Mouse (Mus musculus): ENCODE data around the gene Rfx4.

DNA sequence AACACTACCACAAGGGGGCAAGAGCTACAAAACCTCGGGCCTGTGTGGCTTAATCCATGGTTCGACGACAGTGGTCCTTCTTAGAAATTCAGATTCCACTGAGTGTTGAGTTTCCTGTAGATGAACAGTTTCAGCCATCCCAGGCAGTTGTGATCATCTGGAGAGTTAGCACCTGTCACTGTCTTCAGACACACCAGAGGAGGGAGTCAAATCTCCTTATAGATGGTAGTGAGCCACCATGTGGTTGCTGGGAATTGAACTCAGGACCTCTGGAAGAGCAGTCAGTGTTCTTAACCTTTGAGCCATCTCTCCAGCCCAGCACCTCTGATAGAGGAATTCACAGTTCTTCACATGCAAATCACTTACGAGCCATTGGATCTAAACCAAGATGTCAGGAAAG, 28.1 kb upstream of the Rfx4 start:
- TF ChIP-seq POLR2A (IDR thresholded peaks at IDR 0.05; ENCODE audit: borderline replicate concordance, control insufficient read depth, low read depth, low read length) = no peak
- TF ChIP-seq CTCF (IDR thresholded peaks at IDR 0.05; ENCODE audit: control insufficient read depth, insufficient read depth, low read length) = no peak

Data from bone marrow, adult 2 months (tissue).